Mouse (Mus musculus) midbrain, embryonic 11.5 days (tissue): Measurements from ENCODE around the gene Gria2. TPM values are rescaled to one million over a fixed set of nuclear protein-coding genes. Genes with fewer than 3 reads are reported as not detected.

Experiments used
- ATAC-seq: fragments of 200-750 bp; cut with Nextera tagmentation; 2 replicates; pipeline ENCODE4 v1.8.0; 2017; ENCODE audit warnings: moderate TSS enrichment, moderate library complexity; ENCODE audit not compliant: low FRiP score
- DNase-seq: peaks from one replicate; pipeline ENCODE4 v3.0.0; 2015; ENCODE audit warnings: low spot score; ENCODE audit errors: missing footprints
- H3K27ac ChIP-seq: fragments of 300-500 bp; sonication (generic); 2 replicates; pipeline ENCODE4 v1.5.1; 2014; ENCODE audit warnings: low read depth, low read length
- H3K27me3 ChIP-seq: fragments of 300-500 bp; sonication (generic); 2 replicates; pipeline ENCODE4 v1.6.1; 2014; ENCODE audit warnings: mild to moderate bottlenecking, low read length, moderate library complexity, mixed read lengths; ENCODE audit not compliant: control insufficient read depth, insufficient read depth
- H3K36me3 ChIP-seq: fragments of 300-500 bp; sonication (generic); 2 replicates; pipeline ENCODE4 v1.6.1; 2014; ENCODE audit warnings: mild to moderate bottlenecking, low read length, moderate library complexity, mixed read lengths; ENCODE audit not compliant: control insufficient read depth, insufficient read depth
- H3K4me1 ChIP-seq: fragments of 300-500 bp; sonication (generic); 2 replicates; pipeline ENCODE4 v1.6.1; 2014; ENCODE audit warnings: low read length; ENCODE audit not compliant: control insufficient read depth, insufficient read depth
- H3K4me2 ChIP-seq: fragments of 300-500 bp; sonication (generic); 2 replicates; pipeline ENCODE4 v1.6.1; 2014; ENCODE audit warnings: mild to moderate bottlenecking, moderate library complexity
- H3K4me3 ChIP-seq: fragments of 300-500 bp; sonication (generic); 2 replicates; pipeline ENCODE4 v1.5.1; 2014; ENCODE audit warnings: low read depth, low read length
- H3K9ac ChIP-seq: fragments of 300-500 bp; sonication (generic); 2 replicates; pipeline ENCODE4 v1.6.1; 2014; ENCODE audit warnings: low read length
- H3K9me3 ChIP-seq: fragments of 300-500 bp; sonication (generic); 2 replicates; pipeline ENCODE4 v1.6.1; 2016; ENCODE audit warnings: low read length; ENCODE audit not compliant: control insufficient read depth
- WGBS: fragments of 180-500 bp; shearing (Covaris S2); extraction: QIAGEN DNeasy Blood & Tissue Kit; methylation state at CpG from one replicate; pipeline ENCODE4 v1.1.7; 2014; 5-methylcytosine and 5-hydroxymethylcytosine counted together
- microRNA-seq: library from miRNA; unstranded; fragments of <30 nt; microRNA quantifications from one replicate; pipeline ENCODE4, GENCODE M21; 2017
- polyA plus RNA-seq: library from polyadenylated mRNA; unstranded; fragments of >200 nt; fragmentation: Nextera tagmentation; extraction: Ambion mirVana; gene quantifications from 2 replicates; pipeline ENCODE4 v1.2.1, GENCODE M21; 2014

Gria2 gene
- polyA plus RNA-seq, 1 experiment from 2014 or later = 12.0 TPM

DNA sequence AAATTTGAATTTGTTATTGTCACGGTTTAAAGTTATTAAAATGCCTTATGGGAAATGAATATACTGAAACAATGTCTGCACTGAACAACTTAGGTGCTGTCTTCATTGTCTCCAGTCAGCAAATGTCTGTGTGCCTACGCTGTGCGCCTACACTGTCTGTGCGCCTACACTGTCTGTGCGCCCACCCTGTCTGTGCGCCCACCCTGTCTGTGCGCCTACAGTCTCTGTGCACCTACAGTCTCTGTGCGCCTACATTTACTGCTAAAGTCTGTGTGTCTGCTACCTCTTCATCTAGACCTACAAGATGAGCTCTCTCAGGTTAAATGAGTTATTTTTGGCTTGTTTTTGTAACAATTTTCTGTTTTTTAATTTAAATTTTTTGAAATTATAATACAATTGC is 107.7 kb downstream of the Gria2 start:
- no peaks in the 10 kb centered on the region for H3K4me1 ChIP-seq
- no peaks in the 10 kb centered on the region for H3K9me3 ChIP-seq
- DNase-seq (no peak), ATAC-seq (0 out of 2 replicates have a peak, but pooled peaks have one; percentile 54)
- no peak overlapping the region for H3K9ac ChIP-seq
- 94% methylated on average over 8 of the region's 8 CpGs for WGBS
- no peak overlapping the region for H3K4me2 ChIP-seq
- no peak overlapping the region for H3K27ac ChIP-seq
- H3K27me3 ChIP-seq = no peaks in the 10 kb centered on the region
- no peak overlapping the region for H3K4me3 ChIP-seq
- H3K36me3 ChIP-seq = no peaks in the 10 kb centered on the region

DNA sequence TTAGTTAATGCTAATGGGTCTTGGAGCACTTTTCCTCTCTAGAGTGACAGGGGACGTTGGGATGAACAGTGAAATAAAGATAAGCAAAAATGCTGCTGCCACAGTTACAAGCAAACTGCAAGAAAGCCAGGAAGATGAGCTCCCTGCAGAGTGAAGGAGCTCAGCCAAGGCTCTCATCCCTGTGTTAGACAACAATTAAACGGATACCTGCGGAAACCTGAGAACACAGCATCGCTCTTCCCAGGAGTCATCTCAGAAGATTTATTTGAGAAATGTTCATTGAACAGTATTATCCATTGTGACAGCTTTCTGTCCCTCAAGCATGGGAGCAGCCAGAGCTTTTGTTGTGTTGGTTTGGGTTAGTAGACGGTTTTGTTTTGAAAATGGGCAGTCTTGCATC is 137.5 kb downstream of the Gria2 start:
- Histone ChIP-seq H3K27me3 (no peaks in the 10 kb centered on the region), H3K36me3 (no peaks in the 10 kb centered on the region), H3K4me2 (no peak overlapping the region), H3K4me3 (no peak overlapping the region), H3K4me1 (no peaks in the 10 kb centered on the region), H3K9ac (no peak overlapping the region), H3K27ac (no peak overlapping the region), H3K9me3 (no peaks in the 10 kb centered on the region)
- ATAC-seq = no peak
- WGBS = 70% methylated on average over 5 of the region's 5 CpGs
- DNase-seq = no peak

- H3K4me2 ChIP-seq = no peak overlapping the region
- no peak overlapping the region for H3K9ac ChIP-seq
- ATAC-seq (no peak), DNase-seq (no peak)
- no peaks in the 10 kb centered on the region for H3K4me1 ChIP-seq
- 79% methylated on average over 2 of the region's 2 CpGs for WGBS
- no peaks in the 10 kb centered on the region for H3K36me3 ChIP-seq
- H3K27me3 ChIP-seq = no peaks in the 10 kb centered on the region
- no peaks in the 10 kb centered on the region for H3K9me3 ChIP-seq
- no peak overlapping the region for H3K27ac ChIP-seq
- H3K4me3 ChIP-seq = no peak overlapping the region
These were observed 139.3 kb downstream of the Gria2 start for GRCm38 (mm10) chr3:80663293-80663692.

- no peaks in the 10 kb centered on the region for H3K9me3 ChIP-seq
- H3K9ac ChIP-seq = no peak overlapping the region
- H3K4me1 ChIP-seq = no peaks in the 10 kb centered on the region
- no peaks in the 10 kb centered on the region for H3K36me3 ChIP-seq
- no peak overlapping the region for H3K4me2 ChIP-seq
- DNase-seq (no peak), ATAC-seq (no peak)
- H3K27me3 ChIP-seq = no peaks in the 10 kb centered on the region
- H3K4me3 ChIP-seq = no peak overlapping the region
- WGBS = 71% methylated on average over 3 of the region's 3 CpGs
- H3K27ac ChIP-seq = no peak overlapping the region
These were observed 140.8 kb downstream of the Gria2 start for GRCm38 (mm10) chr3:80661838-80662237.

GRCm38 (mm10) chr3:80652213-80652612 is 150.4 kb downstream of the Gria2 start:
- H3K27ac ChIP-seq = no peak overlapping the region
- no peaks in the 10 kb centered on the region for H3K27me3 ChIP-seq
- no peaks in the 10 kb centered on the region for H3K4me1 ChIP-seq
- ATAC-seq = no peak; the same call in 1 of the 2 replicates
- DNase-seq = no peak
- WGBS = 43% methylated on average over 5 of the region's 5 CpGs
- no peak overlapping the region for H3K4me2 ChIP-seq
- no peak overlapping the region for H3K4me3 ChIP-seq
- H3K9me3 ChIP-seq = no peaks in the 10 kb centered on the region
- no peak overlapping the region for H3K9ac ChIP-seq
- H3K36me3 ChIP-seq = no peaks in the 10 kb centered on the region

Small RNA genes within 50 kb of the gene (microRNA-seq; reads per million reads assigned to microRNA genes)
- not detected for gene Gm25749

Other genes starting within 250 kb of the Gria2 start
- 10.8 and 11.7 TPM in 2 replicates for gene Glrb, start 110.8 kb upstream of the Gria2 start, polyA plus RNA-seq
- gene Pdgfc, start 233.6 kb upstream of the Gria2 start, polyA plus RNA-seq = 7.1 and 7.2 TPM in 2 replicates